24 mouse cellular contexts compared by ENCODE assay signal in genomic region chr3:124389650-124390049, GRCm38 (mm10). TPM values are rescaled to one million over a fixed set of nuclear protein-coding genes. Genes with fewer than 3 reads are reported as not detected.
"Had no signal": no experiment of that assay in that cellular context is flagged by ENCODE, and none has a peak within 500 bp of the region (broad histone marks: within the 10 kb centered on the region; RNA-seq: fewer than 3 reads in every experiment).

No protein-coding gene starts in this region.

- H3K4me2 ChIP-seq: limb, embryonic 12.5 days; midbrain, embryonic 11.5 days; neural tube, embryonic 15.5 days had no signal

- H3K4me3 ChIP-seq: layer of hippocampus, adult 2 months; limb, embryonic 12.5 days; myocyte; neural tube, embryonic 15.5 days had no signal

- H3K9me3 ChIP-seq: limb, embryonic 12.5 days; neural tube, embryonic 15.5 days had no signal

- H3K27ac ChIP-seq: kidney, postnatal 0 days; layer of hippocampus, adult 2 months; limb, embryonic 12.5 days; liver, embryonic 14.5 days; neural tube, embryonic 15.5 days had no signal

- H3K4me1 ChIP-seq: limb, embryonic 12.5 days; neural tube, embryonic 15.5 days had no signal

- H3K9ac ChIP-seq: limb, embryonic 12.5 days; liver, embryonic 14.5 days; neural tube, embryonic 15.5 days had no signal

- H3K27me3 ChIP-seq: limb, embryonic 12.5 days; neural tube, embryonic 15.5 days had no signal

- H3K36me3 ChIP-seq: limb, embryonic 12.5 days; neural tube, embryonic 15.5 days had no signal

- ATAC-seq: lung, postnatal 0 days had no signal

- DNase-seq: kidney, adult 9 months; kidney, postnatal 4 days; lung, adult 18-20 months; lung, postnatal 4 days; right cerebral cortex, adult 18-20 months; right cerebral cortex, postnatal 25 days; thymus, postnatal 4 days had no signal

RNA-seq across cellular contexts. Expression of gene 1700006A11Rik, which starts 36.2 kb away (rescaled TPM):
- total RNA-seq: layer of hippocampus, adult 2 months; layer of hippocampus, postnatal 14 days; left cerebral cortex, adult 18-20 months; left cerebral cortex, postnatal 14 days; liver, adult 2 months; megakaryocyte, adult 5-6 weeks had no signal
- polyA plus RNA-seq: kidney, postnatal 0 days; limb, embryonic 12.5 days; liver, adult 2 months; liver, embryonic 14.5 days; lung, postnatal 0 days; midbrain, embryonic 11.5 days; myocyte; neural tube, embryonic 11.5 days; neural tube, embryonic 15.5 days; small intestine, adult 2 months; stomach, embryonic 16.5 days; thymus, postnatal 0 days had no signal
